Mouse (Mus musculus) Patski (cell line): ENCODE measurements around the gene Sidt1. TPM values are rescaled to one million over a fixed set of nuclear protein-coding genes. Genes with fewer than 3 reads are reported as not detected.

ENCODE experiments used
- ATAC-seq: fragments of 100-300 bp; one replicate; pipeline ENCODE4 v1.8.0; 2021
- CTCF ChIA-PET: fragments of 350-600 bp; sonication (Branson Sonifier 250); formaldehyde crosslinking; loops from one replicate; lab custom pipeline; 2022; ENCODE audit warnings: inconsistent platforms; lab: Charles Lee
- POLR2A ChIA-PET: fragments of 350-600 bp; sonication (Branson Sonifier 250); formaldehyde crosslinking; loops from one replicate; lab custom pipeline; 2022; ENCODE audit warnings: antibody characterized with exemption, inconsistent platforms; lab: Charles Lee
- DNase-seq: peaks from one replicate; pipeline ENCODE4 v3.0.0-alpha.2; 2011; ENCODE audit warnings: low read depth, low spot score
- H3K27me3 ChIP-seq: fragments of 371-371 bp; one replicate; pipeline ENCODE4 v1.5.1; 2021
- CTCF ChIP-seq: fragments of 100-300 bp; IDR thresholded peaks from one replicate; pipeline ENCODE4 v1.5.1; 2021
- in situ Hi-C: fragments of 300-500 bp; cut with MboI; formaldehyde crosslinking; loops from 3 replicates; pipeline ENCODE4 v1.11.1; 2018; ENCODE audit warnings: low pct_unique_long_range_greater_than_20kb, mixed read lengths
- polyA plus RNA-seq: library from polyadenylated mRNA; unstranded; gene quantifications from one replicate; pipeline ENCODE4 v1.2.3, GENCODE M21; 2021

Gene Sidt1
- polyA plus RNA-seq, 1 experiment from 2014 or later: not detected

GRCm38 (mm10) chr16:44253797-44254634 is 79.0 kb downstream of the Sidt1 start:
- TF ChIP-seq CTCF: no peak
- H3K27me3 ChIP-seq: peaks cover 12% of the 10 kb centered on the region
- ATAC-seq: no peak
- ChIA-PET CTCF (interaction anchor here (0.8 kb wide), 1 partner anchor 12 kb away, joined by 4 read pairs; no protein-coding TSS in a partner anchor), POLR2A (no interaction called here)
- in situ Hi-C loops: no loop called here
- DNase-seq: no peak

- POLR2A ChIA-PET: no interaction called here
- in situ Hi-C loops: no loop called here
- no peak for DNase-seq
- ATAC-seq: no peak
- TF ChIP-seq CTCF: no peak
- CTCF ChIA-PET: no interaction called here
- peaks cover 12% of the 10 kb centered on the region for H3K27me3 ChIP-seq
Measured at GRCm38 (mm10) chr16:44252735-44253134, 80.3 kb downstream of the Sidt1 start.

GRCm38 (mm10) chr16:44249985-44250384 is 83.0 kb downstream of the Sidt1 start:
- in situ Hi-C loops: loop anchor here (5.0 kb wide), 1 partner anchor 97 kb away; the partner anchor contains the start of gene Spice1
- DNase-seq (no peak), ATAC-seq (no peak)
- CTCF ChIA-PET: no interaction called here
- no peak for TF ChIP-seq CTCF
- POLR2A ChIA-PET: no interaction called here
- H3K27me3 ChIP-seq: peaks cover 12% of the 10 kb centered on the region

- POLR2A ChIA-PET: no interaction called here
- CTCF ChIA-PET: interaction anchor here (1.0 kb wide), 1 partner anchor 119 kb away, joined by 4 read pairs; no protein-coding TSS in a partner anchor
- no peak for ATAC-seq
- no peak for DNase-seq
- no peak for TF ChIP-seq CTCF
- H3K27me3 ChIP-seq: no peaks in the 10 kb centered on the region
- in situ Hi-C loops: no loop called here
Measured at GRCm38 (mm10) chr16:44243323-44243722, 89.7 kb downstream of the Sidt1 start.

- no peaks in the 10 kb centered on the region for H3K27me3 ChIP-seq
- in situ Hi-C loops: no loop called here
- ChIA-PET POLR2A (no interaction called here), CTCF (interaction anchor here (0.6 to 1.5 kb wide), 6 partner anchors 12 to 133 kb away, joined by 3 to 7 read pairs (median 4); partner anchors contain the start of gene Spice1)
- DNase-seq: no peak
- ATAC-seq: no peak
- peak; percentile 92 for TF ChIP-seq CTCF
Measured at GRCm38 (mm10) chr16:44242633-44243032, 90.4 kb downstream of the Sidt1 start.

GRCm38 (mm10) chr16:44240406-44240805 is 92.6 kb downstream of the Sidt1 start:
- no peak for TF ChIP-seq CTCF
- H3K27me3 ChIP-seq: no peaks in the 10 kb centered on the region
- DNase-seq: no peak
- ChIA-PET POLR2A (no interaction called here), CTCF (interaction anchor here (0.9 kb wide), 1 partner anchor 12 kb away, joined by 3 read pairs; no protein-coding TSS in a partner anchor)
- no peak for ATAC-seq
- in situ Hi-C loops: no loop called here

- ATAC-seq: no peak
Measured at GRCm38 (mm10) chr16:44238835-44239263, 94.1 kb downstream of the Sidt1 start.

GRCm38 (mm10) chr16:44237836-44238235 is 95.2 kb downstream of the Sidt1 start:
- CTCF ChIA-PET: interaction anchor here (1.6 to 2.4 kb wide), 2 partner anchors 9 to 25 kb away, joined by 4 to 8 read pairs; no protein-coding TSS in a partner anchor
- in situ Hi-C loops: no loop called here
- POLR2A ChIA-PET: interaction anchor here (0.6 kb wide), 1 partner anchor 129 kb away, joined by 3 read pairs; no protein-coding TSS in a partner anchor

More at GRCm38 (mm10) chr16:44238835-44239263, 94.1 kb downstream of the Sidt1 start:
- DNase-seq: no peak
- TF ChIP-seq CTCF: no peak
- H3K27me3 ChIP-seq: no peaks in the 10 kb centered on the region
- ChIA-PET CTCF (interaction anchor here (1.6 to 2.4 kb wide), 2 partner anchors 10 to 26 kb away, joined by 4 to 8 read pairs; no protein-coding TSS in a partner anchor), POLR2A (no interaction called here)
- in situ Hi-C loops: no loop called here

GRCm38 (mm10) chr16:44233019-44233418 is 100.0 kb downstream of the Sidt1 start:
- ChIA-PET CTCF (no interaction called here), POLR2A (no interaction called here)
- DNase-seq: no peak
- in situ Hi-C loops: no loop called here
- TF ChIP-seq CTCF: no peak
- H3K27me3 ChIP-seq: no peaks in the 10 kb centered on the region
- ATAC-seq: no peak

More at GRCm38 (mm10) chr16:44237836-44238235, 95.2 kb downstream of the Sidt1 start:
- no peak for TF ChIP-seq CTCF
- no peak for ATAC-seq
- no peak for DNase-seq
- no peaks in the 10 kb centered on the region for H3K27me3 ChIP-seq

- POLR2A ChIA-PET: interaction anchor here (0.9 kb wide), 1 partner anchor 13 kb away, joined by 3 read pairs; no protein-coding TSS in a partner anchor
- ATAC-seq: no peak
- H3K27me3 ChIP-seq: no peaks in the 10 kb centered on the region
- in situ Hi-C loops: no loop called here
- no peak for TF ChIP-seq CTCF
- CTCF ChIA-PET: interaction anchor here (0.9 kb wide), 1 partner anchor 87 kb away, joined by 3 read pairs; the partner anchor contains the start of genes Atp6v1a and Naa50
- DNase-seq: no peak
Measured at GRCm38 (mm10) chr16:44226706-44227291, 106.2 kb downstream of the Sidt1 start.
